Mouse (Mus musculus) frontal cortex, adult 2 months (tissue): ENCODE measurements around the gene Arhgef16. TPM values are rescaled to one million over a fixed set of nuclear protein-coding genes. Genes with fewer than 3 reads are reported as not detected.

Experiments
- DNase-seq, 2 experiments: peaks; one replicate each; pipeline ENCODE4 v3.0.0; 2022; ENCODE audit warnings: low spot score in 1 of 2; ENCODE audit errors: extremely low spot score in 1 of 2
- polyA plus RNA-seq: library from polyadenylated mRNA; depleted of rRNA; stranded (reverse); fragments of >200 nt; gene quantifications from 2 replicates; pipeline ENCODE4 v1.2.3, GENCODE M21; 2012; rRNA removed

The Arhgef16 gene
- polyA plus RNA-seq = 3.5 and 4.3 TPM in 2 replicates

- DNase-seq = peak in 1 of 2 experiments; percentile 74
Observed at GRCm38 (mm10) chr4:154301466-154301881, at the start of gene Arhgef16. Gene Arhgef16 (minus strand): TSS chr4:154301676.

GRCm38 (mm10) chr4:154348197-154348786 is 46.8 kb upstream of the Arhgef16 start:
- no peak for DNase-seq

- DNase-seq = no peak
Observed at GRCm38 (mm10) chr4:154346731-154347522, 45.5 kb upstream of the Arhgef16 start.

- DNase-seq = no peak
Observed at GRCm38 (mm10) chr4:154336650-154337049, 35.2 kb upstream of the Arhgef16 start.

- DNase-seq = peak; percentile 42 to 52
Observed at GRCm38 (mm10) chr4:154335761-154336160, 34.3 kb upstream of the Arhgef16 start, which contains the start of gene B230104I21Rik. Gene B230104I21Rik (plus strand): TSS chr4:154336127.

GRCm38 (mm10) chr4:154334699-154335402 is 33.4 kb upstream of the Arhgef16 start:
- no peak for DNase-seq

- DNase-seq = no peak
Observed at GRCm38 (mm10) chr4:154333300-154333699, 31.8 kb upstream of the Arhgef16 start.

- no peak for DNase-seq
Observed at GRCm38 (mm10) chr4:154331271-154331670, 29.8 kb upstream of the Arhgef16 start.

GRCm38 (mm10) chr4:154330001-154330400 is 28.5 kb upstream of the Arhgef16 start:
- DNase-seq = no peak

- peak; percentile 59 to 92 for DNase-seq
Observed at GRCm38 (mm10) chr4:154328836-154329235, 27.4 kb upstream of the Arhgef16 start.

GRCm38 (mm10) chr4:154328431-154328830 is 27.0 kb upstream of the Arhgef16 start:
- no peak for DNase-seq

- no peak for DNase-seq
Observed at GRCm38 (mm10) chr4:154325410-154325809, 23.9 kb upstream of the Arhgef16 start.

GRCm38 (mm10) chr4:154313622-154313967 is 12.1 kb upstream of the Arhgef16 start:
- DNase-seq = no peak

- peak; percentile 54 to 57 for DNase-seq
Observed at GRCm38 (mm10) chr4:154312935-154313621, 11.6 kb upstream of the Arhgef16 start.

GRCm38 (mm10) chr4:154312143-154312812 is 10.8 kb upstream of the Arhgef16 start:
- no peak for DNase-seq

GRCm38 (mm10) chr4:154310576-154311262 is 9.2 kb upstream of the Arhgef16 start:
- DNase-seq = no peak

GRCm38 (mm10) chr4:154309131-154309530 is 7.7 kb upstream of the Arhgef16 start:
- DNase-seq = no peak

- no peak for DNase-seq
Observed at GRCm38 (mm10) chr4:154299541-154300271, 1.8 kb downstream of the Arhgef16 start.

- no peak for DNase-seq
Observed at GRCm38 (mm10) chr4:154297761-154298160, 3.7 kb downstream of the Arhgef16 start.
